Mouse (Mus musculus): ENCODE measurements around the gene Mrpl34.

DNA sequence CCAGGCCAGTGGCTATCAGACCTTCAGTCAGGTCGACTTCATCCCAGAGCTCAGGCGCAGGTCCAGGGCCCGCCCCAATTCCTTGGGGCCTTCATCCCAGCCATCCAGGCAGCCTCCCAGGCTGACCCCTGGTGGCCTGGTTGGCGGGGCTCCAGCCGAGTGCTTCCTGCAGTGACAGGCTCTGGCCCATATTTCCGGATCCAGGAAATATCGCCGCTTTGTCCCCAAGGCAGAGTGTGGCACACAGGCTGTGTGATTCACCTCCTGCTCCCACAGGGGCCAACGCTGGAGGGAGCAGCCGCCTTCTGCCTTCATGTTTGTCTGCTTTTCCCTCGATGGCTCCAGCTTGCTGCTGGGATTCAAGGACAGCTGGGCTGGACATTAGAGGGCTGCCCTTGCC is 31.7 kb downstream of the Mrpl34 start:
- TF ChIP-seq MAFK (IDR thresholded peaks at IDR 0.05; ENCODE audit: insufficient read depth, low read depth, low read length) (no peak), HCFC1 (IDR thresholded peaks at IDR 0.05; ENCODE audit: borderline replicate concordance, insufficient read depth, low read length) (no peak)

Measured in ES-E14 (cell line).